Mouse (Mus musculus) erythroblast, embryonic 14.5 days (primary cell): Measurements from ENCODE around the gene Zfp879.

ENCODE experiments used
- GATA1 ChIP-seq: IDR thresholded peaks from 2 replicates; pipeline ENCODE4 v1.6.1; 2012; ENCODE audit warnings: low read length, inconsistent platforms, mixed read lengths
- TAL1 ChIP-seq: IDR thresholded peaks from 3 replicates; pipeline ENCODE4 v1.6.1; 2012; ENCODE audit warnings: low read length, inconsistent platforms, mixed read lengths

DNA sequence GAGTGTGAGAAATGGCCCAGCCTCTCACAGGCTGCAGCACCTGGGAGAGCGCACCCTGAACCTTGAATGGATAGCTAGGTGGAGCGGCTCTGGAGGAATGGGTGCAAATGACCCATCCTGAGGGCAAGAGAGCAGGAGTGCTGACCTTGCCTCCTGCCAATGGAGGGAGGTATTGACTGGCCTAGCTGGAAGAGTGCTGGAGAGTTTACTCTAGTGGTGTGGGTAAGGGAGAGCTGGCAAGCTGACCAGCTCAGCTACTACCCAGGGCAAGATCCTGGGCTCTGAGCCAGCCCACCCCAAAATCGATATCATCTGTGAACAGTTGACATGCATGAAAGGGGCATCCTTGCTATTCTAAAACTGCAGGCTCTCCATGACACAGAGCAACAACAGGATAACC, 4.6 kb upstream of the Zfp879 start:
- TF ChIP-seq GATA1 (no peak), TAL1 (no peak)
